12 mouse cellular contexts compared by ENCODE assay signal in the genomic region with DNA sequence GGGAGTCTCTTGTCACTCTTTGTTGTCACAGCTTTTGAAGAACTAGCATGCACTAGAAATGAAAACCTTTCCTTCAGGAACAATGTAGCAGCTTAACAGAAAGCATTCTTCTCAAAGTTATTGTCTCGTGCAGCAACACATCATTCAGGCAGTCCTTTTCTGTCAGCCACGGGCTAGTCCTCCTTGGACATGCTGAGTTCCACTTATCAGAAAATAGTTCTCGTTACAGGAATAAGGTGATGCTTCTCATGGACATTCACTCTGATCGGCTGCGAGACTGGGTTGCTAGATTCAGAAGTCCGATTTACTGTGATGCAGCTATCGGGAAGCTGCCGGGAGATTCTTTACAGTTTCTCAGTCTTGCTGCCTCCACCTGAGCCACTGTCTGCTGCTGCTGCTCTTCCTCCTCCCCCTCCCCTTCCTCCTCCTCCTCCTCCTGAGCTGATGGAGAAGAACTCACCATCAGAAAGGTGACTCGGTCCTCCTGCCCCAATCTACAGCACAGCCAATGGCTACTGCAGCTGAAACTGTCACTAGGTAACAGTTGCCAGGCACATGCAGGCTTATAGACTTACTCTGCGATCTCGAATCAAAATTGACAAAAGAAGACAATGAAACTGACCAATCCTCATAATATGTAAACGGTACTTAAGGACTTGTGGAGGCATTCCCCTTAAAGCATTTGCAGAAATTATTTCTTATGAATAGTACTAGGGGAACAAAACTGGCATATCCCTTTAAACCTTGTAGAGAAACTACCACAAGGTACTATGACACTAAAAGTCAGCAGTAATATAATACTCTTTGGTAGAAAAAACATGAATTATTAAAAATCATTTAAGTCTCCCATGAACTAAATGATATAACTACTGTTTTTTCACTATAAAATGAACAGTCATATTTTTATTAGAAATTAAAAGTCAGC.
DNase-seq lines count a peak whose midpoint lies in the region; ATAC-seq lines count a peak whose summit lies in the region.
"Had no signal": no experiment of that assay in that cellular context is flagged by ENCODE, and none has a peak within 500 bp of the region (broad histone marks: within the 10 kb centered on the region; RNA-seq: fewer than 3 reads in every experiment).

No protein-coding gene starts in this region.

- H3K4me3 ChIP-seq in midbrain, embryonic 16.5 days (ENCODE audit: low read depth, low read length): peak overlapping the region; percentile 41
- H3K4me3 ChIP-seq: heart, embryonic 15.5 days had no signal

- 0 out of 2 replicates have a peak, but pooled peaks cover 2% of the 10 kb centered on the region for H3K4me1 ChIP-seq in midbrain, embryonic 16.5 days (ENCODE audit: control insufficient read depth, insufficient read depth, low read length)
- H3K4me1 ChIP-seq: heart, embryonic 15.5 days had no signal

- DNase-seq in cerebellum, adult 11 months: peak; percentile 13
- DNase-seq in cerebellum, postnatal 14 days: no peak
- peak; percentile 12 to 17 for DNase-seq in layer of hippocampus, postnatal 36 days
- DNase-seq in layer of hippocampus, adult 9-10 months (ENCODE audit: low spot score): no peak
- DNase-seq in cerebellum, postnatal 36 days: peak; percentile 7 to 21
- no peak for DNase-seq in kidney, postnatal 4 days
- DNase-seq in adrenal gland, postnatal 14 days: no peak
- DNase-seq: adrenal gland, postnatal 36 days; kidney, adult 11 months; lung, postnatal 14 days had no signal

- 25% methylated on average over 12 of the region's 12 CpGs for WGBS in midbrain, embryonic 16.5 days

- no peaks in the 10 kb centered on the region for H3K27me3 ChIP-seq in midbrain, embryonic 16.5 days (ENCODE audit: control insufficient read depth, insufficient read depth, low read depth, low read length)
- H3K27me3 ChIP-seq: heart, embryonic 15.5 days had no signal

- peak overlapping the region; percentile 49 for H3K9ac ChIP-seq in midbrain, embryonic 16.5 days (ENCODE audit: low read depth, low read length)
- H3K9ac ChIP-seq: heart, embryonic 15.5 days had no signal

- peak; percentile 89 for ATAC-seq in midbrain, embryonic 16.5 days

- H3K36me3 ChIP-seq in midbrain, embryonic 16.5 days (ENCODE audit: control insufficient read depth, insufficient read depth, low read length): no peaks in the 10 kb centered on the region
- H3K36me3 ChIP-seq: heart, embryonic 15.5 days had no signal

- H3K27ac ChIP-seq in midbrain, embryonic 16.5 days (ENCODE audit: low read length): peak overlapping the region; percentile 74
- H3K27ac ChIP-seq: heart, embryonic 15.5 days had no signal

- H3K4me2 ChIP-seq in midbrain, embryonic 16.5 days (ENCODE audit: low read length): peak overlapping the region; percentile 46
- H3K4me2 ChIP-seq: heart, embryonic 15.5 days had no signal

- no peaks in the 10 kb centered on the region for H3K9me3 ChIP-seq in midbrain, embryonic 16.5 days (replicated peaks; ENCODE audit: control insufficient read depth, low read length, poor library complexity, severe bottlenecking)
- H3K9me3 ChIP-seq: heart, embryonic 15.5 days had no signal

Comparison
In these comparisons a context has a peak if more than half of its experiments do, and no peak if none do; other contexts are left out.
1. DNase-seq: peak in cerebellum, adult 11 months (single experiment), layer of hippocampus, postnatal 36 days (2 of 2) and cerebellum, postnatal 36 days (2 of 2); none in cerebellum, postnatal 14 days (0 of 2), layer of hippocampus, adult 9-10 months (single experiment), kidney, postnatal 4 days (0 of 2) and adrenal gland, postnatal 14 days (single experiment).